Mouse (Mus musculus) urinary bladder, postnatal 14 days (tissue): Measurements from ENCODE around the gene Abcd2.

ENCODE experiments used
- DNase-seq: peaks from one replicate; pipeline ENCODE4 v3.0.0; 2021; ENCODE audit warnings: low spot score

The Abcd2 gene

GRCm38 (mm10) chr15:91191412-91192222, at the start of gene Abcd2:
Gene Abcd2, minus strand, starts transcription at chr15:91191799.
- DNase-seq = peak; percentile 65

GRCm38 (mm10) chr15:91240683-91241335, 49.2 kb upstream of the Abcd2 start:
- DNase-seq = no peak

GRCm38 (mm10) chr15:91237294-91237693, 45.7 kb upstream of the Abcd2 start:
- DNase-seq = no peak

GRCm38 (mm10) chr15:91206518-91206917, 14.9 kb upstream of the Abcd2 start:
- no peak for DNase-seq

GRCm38 (mm10) chr15:91203521-91203920, 11.9 kb upstream of the Abcd2 start:
- DNase-seq = no peak

GRCm38 (mm10) chr15:91202486-91202885, 10.9 kb upstream of the Abcd2 start:
- DNase-seq = no peak

GRCm38 (mm10) chr15:91200833-91201232, 9.2 kb upstream of the Abcd2 start:
- no peak for DNase-seq

GRCm38 (mm10) chr15:91199256-91199905, 7.8 kb upstream of the Abcd2 start, which contains the start of gene CN725425:
Gene CN725425, plus strand, starts transcription at chr15:91199494.
- no peak for DNase-seq

- no peak for DNase-seq
Observed at GRCm38 (mm10) chr15:91192223-91192598, 612 bp upstream of the Abcd2 start.

- no peak for DNase-seq
Observed at GRCm38 (mm10) chr15:91190519-91191207, 936 bp downstream of the Abcd2 start.

- no peak for DNase-seq
Observed at GRCm38 (mm10) chr15:91190026-91190425, 1.6 kb downstream of the Abcd2 start.

- DNase-seq = no peak
Observed at GRCm38 (mm10) chr15:91186358-91186757, 5.2 kb downstream of the Abcd2 start.

- no peak for DNase-seq
Observed at GRCm38 (mm10) chr15:91179911-91180622, 11.5 kb downstream of the Abcd2 start.

GRCm38 (mm10) chr15:91178656-91179314, 12.8 kb downstream of the Abcd2 start:
- no peak for DNase-seq

GRCm38 (mm10) chr15:91172193-91172592, 19.4 kb downstream of the Abcd2 start:
- DNase-seq = no peak

GRCm38 (mm10) chr15:91171332-91171731, 20.3 kb downstream of the Abcd2 start:
- DNase-seq = no peak

GRCm38 (mm10) chr15:91170602-91171328, 20.8 kb downstream of the Abcd2 start:
- no peak for DNase-seq

GRCm38 (mm10) chr15:91167850-91168562, 23.6 kb downstream of the Abcd2 start:
- no peak for DNase-seq

- DNase-seq = no peak
Observed at GRCm38 (mm10) chr15:91165021-91165420, 26.6 kb downstream of the Abcd2 start.

- DNase-seq = no peak
Observed at GRCm38 (mm10) chr15:91163454-91163853, 28.1 kb downstream of the Abcd2 start.
